Mouse (Mus musculus): ENCODE data around the gene Ugt3a2.

DNA sequence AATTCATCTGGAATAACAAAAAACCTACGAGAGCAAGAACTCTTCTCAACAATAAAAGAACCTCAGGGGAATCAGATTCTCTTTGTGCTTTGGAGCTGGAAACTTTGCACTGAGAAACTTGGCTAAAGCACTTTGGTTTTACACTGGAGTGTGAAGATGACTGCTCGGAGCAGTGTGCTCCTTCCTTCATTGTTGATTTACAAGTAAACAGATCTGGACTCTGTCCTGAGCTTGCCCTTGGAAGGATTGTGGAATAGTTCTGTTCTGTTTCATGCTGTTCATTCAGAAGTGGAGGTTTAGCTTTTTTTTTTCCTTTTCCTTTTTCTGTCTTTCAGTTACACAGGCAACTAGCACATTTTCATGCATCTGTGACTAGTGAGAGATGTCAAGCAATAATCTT lies 754 bp upstream of the Ugt3a2 start:
- no peak for TF ChIP-seq CTCF (IDR thresholded peaks at IDR 0.05; ENCODE audit: borderline replicate concordance, insufficient read depth, low read length)
- no peak for TF ChIP-seq POLR2A (IDR thresholded peaks at IDR 0.05; ENCODE audit: low read depth, low read length)

Data from embryonic fibroblast, embryonic 13.5 days (primary cell).